Mouse (Mus musculus) ES-Bruce4 (cell line): ENCODE measurements around the gene Olfr1507. TPM values are rescaled to one million over a fixed set of nuclear protein-coding genes. Genes with fewer than 3 reads are reported as not detected.

Experiments used
- H3K27ac ChIP-seq: 2 replicates; pipeline ENCODE4 v1.5.1; 2012; ENCODE audit warnings: low read length, inconsistent platforms; ENCODE audit not compliant: insufficient read depth
- H3K27me3 ChIP-seq: 2 replicates; pipeline ENCODE4 v1.6.1; 2012; ENCODE audit warnings: mild to moderate bottlenecking, low read length, inconsistent platforms; ENCODE audit not compliant: control insufficient read depth, poor library complexity, insufficient read depth, severe bottlenecking
- H3K36me3 ChIP-seq: 2 replicates; pipeline ENCODE4 v1.6.1; 2012; ENCODE audit warnings: inconsistent platforms, mild to moderate bottlenecking, low read length, moderate library complexity; ENCODE audit not compliant: control insufficient read depth, poor library complexity, insufficient read depth, severe bottlenecking
- H3K4me1 ChIP-seq: one replicate; pipeline ENCODE4 v1.8.1; 2011; ENCODE audit warnings: low read length; ENCODE audit not compliant: control insufficient read depth, insufficient read depth
- H3K4me3 ChIP-seq: 2 replicates; pipeline ENCODE4 v1.5.1; 2011; ENCODE audit warnings: low read depth, mild to moderate bottlenecking, low read length
- H3K9ac ChIP-seq: 2 replicates; pipeline ENCODE4 v1.6.1; 2012; ENCODE audit warnings: low read depth, mild to moderate bottlenecking, inconsistent platforms; ENCODE audit not compliant: poor library complexity, severe bottlenecking
- H3K9me3 ChIP-seq: replicated peaks from 2 replicates; pipeline ENCODE4 v1.6.1; 2012; ENCODE audit warnings: mild to moderate bottlenecking, low read length, inconsistent platforms; ENCODE audit not compliant: control insufficient read depth, poor library complexity, insufficient read depth, severe bottlenecking
- CTCF ChIP-seq: IDR thresholded peaks from one replicate; pipeline ENCODE4 v1.8.1; 2011; ENCODE audit warnings: low read depth, low read length
- EP300 ChIP-seq: IDR thresholded peaks from 2 replicates; pipeline ENCODE4 v1.6.1; 2011; ENCODE audit warnings: low read depth, low read length; ENCODE audit not compliant: insufficient read depth
- POLR2A ChIP-seq: IDR thresholded peaks from one replicate; pipeline ENCODE4 v1.8.1; 2011; ENCODE audit warnings: low read length; ENCODE audit not compliant: insufficient read depth
- polyA plus RNA-seq: library from polyadenylated mRNA; stranded (reverse); fragments of >200 nt; gene quantifications from 2 replicates; pipeline ENCODE4 v1.2.4, GENCODE M21; 2011; ENCODE audit warnings: low read depth; ENCODE audit not compliant: missing spikeins, insufficient read depth, insufficient read length

Olfr1507 gene
- polyA plus RNA-seq: not detected in 2 replicates

- Histone ChIP-seq H3K4me3 (no peak within 1 kb of the TSS), H3K27ac (no peak within 1 kb of the TSS), H3K36me3 (no peaks in the 10 kb centered on the region), H3K9me3 (no peaks in the 10 kb centered on the region), H3K4me1 (no peaks in the 10 kb centered on the region), H3K9ac (no peak within 1 kb of the TSS), H3K27me3 (no peaks in the 10 kb centered on the region)
- no peak for TF ChIP-seq POLR2A
Observed at GRCm38 (mm10) chr14:52495516-52495915, at the start of gene Olfr1507. Gene Olfr1507 (minus strand): TSS chr14:52495749.

DNA sequence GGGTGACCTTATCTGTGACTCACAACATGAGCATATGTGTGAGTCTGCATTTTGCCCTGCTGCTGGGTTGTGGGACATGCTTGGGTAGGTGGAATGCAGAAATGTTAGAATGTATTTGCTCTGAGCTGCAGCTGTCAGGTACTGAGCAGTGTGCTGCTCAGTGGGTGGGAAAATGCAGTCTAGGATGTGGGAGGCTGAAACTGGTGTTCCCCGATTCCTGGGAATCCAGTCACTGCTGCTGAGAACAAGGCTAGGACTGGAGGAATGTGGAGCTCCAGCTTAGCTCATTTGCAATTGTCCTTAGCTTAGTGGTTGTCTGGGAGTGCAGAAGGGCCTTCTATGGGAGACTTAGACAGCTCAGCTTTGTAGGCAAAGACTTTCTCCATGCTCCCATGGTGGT, 37.8 kb upstream of the Olfr1507 start:
- Histone ChIP-seq H3K36me3 (no peaks in the 10 kb centered on the region), H3K4me1 (no peaks in the 10 kb centered on the region), H3K9me3 (peaks cover 3% of the 10 kb centered on the region; the same call in 1 of the 2 replicates), H3K27me3 (no peaks in the 10 kb centered on the region), H3K4me3 (no peak overlapping the region), H3K9ac (no peak overlapping the region), H3K27ac (no peak overlapping the region)
- TF ChIP-seq POLR2A (no peak), CTCF (no peak), EP300 (no peak)

DNA sequence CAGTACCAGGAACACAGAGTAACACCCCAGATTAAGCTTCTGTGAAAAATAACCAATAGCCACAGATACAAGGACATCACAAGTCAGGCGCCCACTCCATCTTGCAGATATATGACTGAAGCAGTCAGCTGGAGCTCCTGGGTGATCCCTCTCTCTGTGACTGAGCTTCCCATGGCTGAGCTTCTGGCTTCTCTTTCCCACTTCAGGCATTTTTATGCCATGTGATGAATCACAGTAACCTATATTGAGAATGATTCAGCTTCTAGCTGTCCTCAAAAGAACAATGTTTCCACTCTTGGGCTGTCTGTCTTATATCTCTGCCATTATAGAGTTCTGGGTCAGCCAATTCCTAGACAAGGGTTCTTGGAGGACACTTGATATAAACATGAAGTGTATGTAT, 29.4 kb upstream of the Olfr1507 start:
- TF ChIP-seq EP300 (no peak), POLR2A (no peak), CTCF (no peak)
- Histone ChIP-seq H3K27ac (no peak overlapping the region), H3K4me3 (no peak overlapping the region), H3K27me3 (no peaks in the 10 kb centered on the region), H3K9ac (no peak overlapping the region), H3K36me3 (no peaks in the 10 kb centered on the region), H3K9me3 (peaks cover 7% of the 10 kb centered on the region), H3K4me1 (no peaks in the 10 kb centered on the region)

DNA sequence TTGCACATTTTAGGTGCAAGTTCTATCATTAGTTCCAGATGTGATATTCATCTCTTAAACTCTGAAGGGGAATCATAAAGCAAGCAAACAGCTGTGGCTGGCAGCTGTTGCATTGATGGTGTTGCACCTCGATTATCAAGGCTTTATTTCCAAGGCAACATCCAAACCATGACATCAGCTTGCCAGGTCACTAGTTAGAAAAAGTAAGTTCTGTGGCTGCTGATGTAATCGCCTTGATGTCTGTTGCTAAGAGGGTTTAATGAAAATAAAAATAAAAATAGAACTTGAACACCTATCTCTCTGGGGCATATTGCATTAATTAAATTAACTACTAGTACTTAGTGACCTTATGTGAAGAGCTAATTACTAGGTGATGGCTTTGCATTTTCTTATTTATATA, 28.2 kb downstream of the Olfr1507 start, which contains the start of gene Olfr1508:
Gene Olfr1508, minus strand, starts transcription at position 101 of the 400 bp plus-strand sequence.
- no peak for TF ChIP-seq CTCF
- no peak for TF ChIP-seq EP300
- no peak within 1 kb of the TSS for H3K9ac ChIP-seq
- no peaks in the 10 kb centered on the region for H3K9me3 ChIP-seq
- H3K4me3 ChIP-seq: no peak within 1 kb of the TSS
- no peak within 1 kb of the TSS for H3K27ac ChIP-seq
- no peaks in the 10 kb centered on the region for H3K4me1 ChIP-seq
- H3K27me3 ChIP-seq: no peaks in the 10 kb centered on the region
- no peaks in the 10 kb centered on the region for H3K36me3 ChIP-seq

GRCm38 (mm10) chr14:52465738-52466137, 29.8 kb downstream of the Olfr1507 start:
- Histone ChIP-seq H3K27ac (no peak overlapping the region), H3K36me3 (no peaks in the 10 kb centered on the region), H3K9me3 (no peaks in the 10 kb centered on the region), H3K27me3 (no peaks in the 10 kb centered on the region), H3K9ac (no peak overlapping the region), H3K4me1 (no peaks in the 10 kb centered on the region), H3K4me3 (no peak overlapping the region)
- TF ChIP-seq POLR2A (no peak), CTCF (no peak), EP300 (no peak)

- no peak overlapping the region for H3K9ac ChIP-seq
- no peak overlapping the region for H3K4me3 ChIP-seq
- TF ChIP-seq POLR2A (no peak), CTCF (no peak), EP300 (no peak)
- no peaks in the 10 kb centered on the region for H3K27me3 ChIP-seq
- no peaks in the 10 kb centered on the region for H3K4me1 ChIP-seq
- no peaks in the 10 kb centered on the region for H3K9me3 ChIP-seq
- no peak overlapping the region for H3K27ac ChIP-seq
- no peaks in the 10 kb centered on the region for H3K36me3 ChIP-seq
Observed at GRCm38 (mm10) chr14:52461928-52462327, 33.6 kb downstream of the Olfr1507 start.
